Comparison of ENCODE assay signal across 8 mouse cellular contexts in the genomic region with DNA sequence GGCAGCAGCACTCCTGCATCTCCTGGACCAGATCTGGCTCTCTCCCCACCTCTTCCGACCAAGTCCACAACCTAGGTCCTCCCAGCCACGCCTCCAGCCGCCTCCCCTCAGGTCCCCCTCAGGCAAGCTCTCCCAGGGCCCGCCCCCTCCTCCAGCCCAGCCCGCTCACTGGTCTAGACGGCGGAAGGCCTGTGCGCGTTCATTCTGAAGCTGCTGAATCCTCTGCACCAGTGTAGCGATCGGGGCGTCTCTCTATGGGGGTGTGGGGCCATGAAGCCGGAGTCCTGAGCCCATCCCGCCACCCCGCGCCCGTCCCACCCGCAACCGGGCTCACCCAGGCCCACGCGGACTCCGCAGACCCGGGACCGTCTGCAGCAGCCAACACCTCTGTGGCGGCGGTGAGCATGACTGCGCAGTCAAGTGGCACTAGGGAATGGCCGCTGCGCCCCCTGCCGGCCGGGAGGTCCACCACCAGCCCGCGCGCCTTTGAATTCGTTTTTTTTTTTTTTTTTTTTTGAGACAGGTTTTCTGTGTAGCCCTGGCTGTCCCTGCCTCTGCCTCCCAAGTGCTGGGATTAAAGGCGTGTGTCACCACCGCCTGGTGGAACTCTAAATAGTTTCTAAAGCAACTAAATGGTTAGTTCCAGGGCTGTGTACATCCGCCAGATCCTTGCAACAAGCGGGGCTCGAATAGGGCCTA. TPM values are rescaled to one million over a fixed set of nuclear protein-coding genes. Genes with fewer than 3 reads are reported as not detected.
DNase-seq lines count a peak whose midpoint lies in the region; ATAC-seq and TF ChIP-seq lines count a peak whose summit lies in the region.

A gene (minus strand): TSS at position 425 of the 699 bp plus-strand sequence.

- H3K36me3 ChIP-seq in hindbrain, embryonic 16.5 days (ENCODE audit: control insufficient read depth, insufficient read depth, low read length): peaks cover 9% of the 10 kb centered on the region

- H3K4me3 ChIP-seq in hindbrain, embryonic 16.5 days (ENCODE audit: low read length): peak within 1 kb of the TSS; percentile 77
- H3K4me3 ChIP-seq in left cerebral cortex, adult 2 months: peak within 1 kb of the TSS; percentile 73

- peaks cover 48% of the 10 kb centered on the region for H3K4me1 ChIP-seq in hindbrain, embryonic 16.5 days (ENCODE audit: control insufficient read depth, insufficient read depth, low read depth, low read length)

- 3% methylated on average over 40 of the region's 40 CpGs for WGBS in hindbrain, embryonic 16.5 days

- peak within 1 kb of the TSS; percentile 98 for H3K9ac ChIP-seq in hindbrain, embryonic 16.5 days (ENCODE audit: low read depth, low read length)

- peak; percentile 88 for TF ChIP-seq CTCF in left cerebral cortex, adult 2 months (IDR thresholded peaks at IDR 0.05)

- ATAC-seq in hindbrain, embryonic 16.5 days: peak; percentile 88
- ATAC-seq in megakaryocyte, adult 5-6 weeks (ENCODE audit: poor library complexity, severe bottlenecking): peak; percentile 64

- H3K9me3 ChIP-seq in hindbrain, embryonic 16.5 days (ENCODE audit: control insufficient read depth, low read length): no peaks in the 10 kb centered on the region

- intact Hi-C loops in left cerebral cortex, adult 2 months (cut with DNase I): loop anchor here (1.0 to 10.0 kb wide), 3 partner anchors 32 to 152 kb away; a partner anchor contains a TSS

- DNase-seq in T-cell, adult 2 months (ENCODE audit: low spot score): peak; percentile 91
- DNase-seq in cerebellum, postnatal 36 days: peak; percentile 95 to 97
- DNase-seq in gastrocnemius, adult 18-20 months (ENCODE audit: low spot score): peak; percentile 92
- peak; percentile 91 to 94 for DNase-seq in left cerebral cortex, adult 2 months (ENCODE audit: extremely low spot score in 1 of 2, low spot score in 2 of 2)
- DNase-seq in right cerebral cortex, adult 2 months (ENCODE audit: low spot score in 2 of 2): peak; percentile 94 to 97
- DNase-seq in urinary bladder, postnatal 14 days (ENCODE audit: low spot score): peak; percentile 94

- H3K27ac ChIP-seq in hindbrain, embryonic 16.5 days (ENCODE audit: low read depth, low read length): peak within 1 kb of the TSS; percentile 98
- H3K27ac ChIP-seq in left cerebral cortex, adult 2 months: peak within 1 kb of the TSS; percentile 99

- peaks cover 17% of the 10 kb centered on the region for H3K27me3 ChIP-seq in hindbrain, embryonic 16.5 days (replicated peaks; ENCODE audit: control insufficient read depth, insufficient read depth, low read length)

- H3K4me2 ChIP-seq in hindbrain, embryonic 16.5 days (ENCODE audit: low read length): peak within 1 kb of the TSS; percentile 65

RNA-seq across cellular contexts. Expression of the gene that starts here (rescaled TPM):
- total RNA-seq in gastrocnemius, adult 18-20 months (2021): 100 to 1,000 TPM; 170 TPM
- 173 and 192 TPM in 2 replicates for polyA plus RNA-seq in hindbrain, embryonic 16.5 days (2015; fragmentation: Nextera tagmentation; extraction: Ambion mirVana)
- 100 to 1,000 TPM; 108 to 110 TPM for total RNA-seq in left cerebral cortex, adult 2 months (2021)
- 40.4 and 47.5 TPM in 2 replicates for total RNA-seq in megakaryocyte, adult 5-6 weeks (2015)
- 37.3 and 43.7 TPM in 2 replicates for total RNA-seq in megakaryocyte, adult 5-6 weeks (2017)

Comparison
In these comparisons a context has a peak if more than half of its experiments do, and no peak if none do; other contexts are left out.
1. Peak in every context shown above with its lines: DNase-seq, ATAC-seq, H3K4me3 ChIP-seq and H3K27ac ChIP-seq.